Mouse (Mus musculus) embryonic facial prominence, embryonic 15.5 days (tissue): ENCODE data around the gene Ercc6. TPM values are rescaled to one million over a fixed set of nuclear protein-coding genes. Genes with fewer than 3 reads are reported as not detected.

ENCODE experiments used
- ATAC-seq: fragments of 200-750 bp; cut with Nextera tagmentation; 2 replicates; pipeline ENCODE4 v1.8.0; 2017; ENCODE audit warnings: low read depth, moderate TSS enrichment; ENCODE audit not compliant: insufficient number of reproducible peaks, low FRiP score, low TSS enrichment
- H3K27ac ChIP-seq: fragments of 300-500 bp; sonication (generic); replicated peaks from 2 replicates; pipeline ENCODE4 v1.5.1; 2015; ENCODE audit warnings: mild to moderate bottlenecking, inconsistent platforms
- H3K27me3 ChIP-seq: fragments of 300-500 bp; sonication (generic); 2 replicates; pipeline ENCODE4 v1.6.1; 2015; ENCODE audit warnings: inconsistent platforms
- H3K36me3 ChIP-seq: fragments of 300-500 bp; sonication (generic); 2 replicates; pipeline ENCODE4 v1.6.1; 2015; ENCODE audit warnings: mild to moderate bottlenecking, inconsistent platforms
- H3K4me1 ChIP-seq: fragments of 300-500 bp; sonication (generic); 2 replicates; pipeline ENCODE4 v1.6.1; 2015; ENCODE audit warnings: inconsistent platforms
- H3K4me2 ChIP-seq: fragments of 300-500 bp; sonication (generic); replicated peaks from 2 replicates; pipeline ENCODE4 v1.6.1; 2015; ENCODE audit warnings: mild to moderate bottlenecking, inconsistent platforms
- H3K4me3 ChIP-seq: fragments of 300-500 bp; sonication (generic); replicated peaks from 2 replicates; pipeline ENCODE4 v1.5.1; 2015; ENCODE audit warnings: mild to moderate bottlenecking, inconsistent platforms
- H3K9ac ChIP-seq: fragments of 300-500 bp; sonication (generic); 2 replicates; pipeline ENCODE4 v1.6.1; 2015; ENCODE audit warnings: inconsistent platforms
- H3K9me3 ChIP-seq: fragments of 300-500 bp; sonication (generic); replicated peaks from 2 replicates; pipeline ENCODE4 v1.6.1; 2016; ENCODE audit warnings: inconsistent platforms
- WGBS: fragments of 180-500 bp; shearing (Covaris S2); methylation state at CpG from one replicate; pipeline ENCODE4 v1.1.7; 2015; 5-methylcytosine and 5-hydroxymethylcytosine counted together
- polyA plus RNA-seq: library from polyadenylated mRNA; unstranded; fragments of >200 nt; fragmentation: Nextera tagmentation; extraction: Ambion mirVana; gene quantifications from 2 replicates; pipeline ENCODE4 v1.2.1, GENCODE M21; 2015

Ercc6 gene
- polyA plus RNA-seq, 1 experiment from 2014 or later = 23.0 TPM

GRCm38 (mm10) chr14:32578420-32578819 lies 65.1 kb downstream of the Ercc6 start:
- 83% methylated on average over 2 of the region's 2 CpGs for WGBS
- Histone ChIP-seq H3K9ac (no peak overlapping the region), H3K4me1 (no peaks in the 10 kb centered on the region), H3K4me3 (no peak overlapping the region), H3K27ac (no peak overlapping the region), H3K27me3 (no peaks in the 10 kb centered on the region), H3K4me2 (no peak overlapping the region), H3K36me3 (peaks cover 35% of the 10 kb centered on the region), H3K9me3 (no peaks in the 10 kb centered on the region)
- ATAC-seq = no peak

DNA sequence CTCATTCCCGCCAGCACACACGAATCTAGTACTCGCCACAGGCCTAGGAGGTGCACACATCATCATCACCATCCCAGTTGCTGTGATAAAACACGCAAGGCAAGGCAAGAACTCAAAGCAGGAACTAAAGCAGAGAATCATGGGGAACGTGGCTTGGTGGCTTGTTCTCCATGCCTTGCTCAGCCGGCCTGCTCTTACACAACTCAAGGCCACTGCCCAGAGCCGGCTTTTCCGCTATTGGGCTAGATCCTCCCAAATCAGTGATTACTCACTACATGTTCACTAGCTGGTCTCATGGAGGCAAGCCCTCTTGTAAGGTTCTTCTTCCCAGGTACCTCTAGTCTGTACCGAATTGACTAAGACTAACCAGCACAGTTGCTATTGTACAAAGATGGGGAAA lies 70.4 kb downstream of the Ercc6 start:
- 0 out of 2 replicates have a peak, but pooled peaks cover 2% of the 10 kb centered on the region for H3K36me3 ChIP-seq
- no peak overlapping the region for H3K27ac ChIP-seq
- no peak for ATAC-seq
- H3K9me3 ChIP-seq = no peaks in the 10 kb centered on the region
- H3K4me2 ChIP-seq = no peak overlapping the region
- no peak overlapping the region for H3K9ac ChIP-seq
- 86% methylated on average over 9 of the region's 9 CpGs for WGBS
- no peaks in the 10 kb centered on the region for H3K4me1 ChIP-seq
- H3K27me3 ChIP-seq = peaks cover 6% of the 10 kb centered on the region
- no peak overlapping the region for H3K4me3 ChIP-seq

- 0 out of 2 replicates have a peak, but pooled peaks have one; percentile 15 for ATAC-seq
- no peak overlapping the region for H3K9ac ChIP-seq
- H3K27ac ChIP-seq = no peak overlapping the region
- H3K4me2 ChIP-seq = no peak overlapping the region
- no peaks in the 10 kb centered on the region for H3K4me1 ChIP-seq
- peaks cover 14% of the 10 kb centered on the region for H3K27me3 ChIP-seq
- H3K9me3 ChIP-seq = no peaks in the 10 kb centered on the region
- H3K36me3 ChIP-seq = no peaks in the 10 kb centered on the region
- WGBS = 13% methylated on average over 10 of the region's 10 CpGs
- no peak overlapping the region for H3K4me3 ChIP-seq
These were observed 73.9 kb downstream of the Ercc6 start for GRCm38 (mm10) chr14:32587013-32587784.

GRCm38 (mm10) chr14:32590377-32590776 lies 77.1 kb downstream of the Ercc6 start:
- WGBS = 57% methylated on average over 3 of the region's 3 CpGs
- Histone ChIP-seq H3K4me2 (no peak overlapping the region), H3K27me3 (peaks cover 37% of the 10 kb centered on the region), H3K4me1 (no peaks in the 10 kb centered on the region), H3K36me3 (no peaks in the 10 kb centered on the region), H3K27ac (no peak overlapping the region), H3K9ac (no peak overlapping the region), H3K9me3 (no peaks in the 10 kb centered on the region), H3K4me3 (no peak overlapping the region)
- no peak for ATAC-seq

- Histone ChIP-seq H3K27ac (no peak overlapping the region), H3K4me1 (peaks cover 32% of the 10 kb centered on the region), H3K27me3 (peaks cover 92% of the 10 kb centered on the region), H3K9me3 (no peaks in the 10 kb centered on the region), H3K9ac (no peak overlapping the region), H3K4me3 (peak overlapping the region; percentile 24), H3K36me3 (no peaks in the 10 kb centered on the region), H3K4me2 (peak overlapping the region; percentile 43)
- WGBS = under 1% methylated on average over 78 of the region's 78 CpGs
- ATAC-seq = no peak; the same call in 1 of the 2 replicates
These were observed 84.2 kb downstream of the Ercc6 start for GRCm38 (mm10) chr14:32597232-32598231.

DNA sequence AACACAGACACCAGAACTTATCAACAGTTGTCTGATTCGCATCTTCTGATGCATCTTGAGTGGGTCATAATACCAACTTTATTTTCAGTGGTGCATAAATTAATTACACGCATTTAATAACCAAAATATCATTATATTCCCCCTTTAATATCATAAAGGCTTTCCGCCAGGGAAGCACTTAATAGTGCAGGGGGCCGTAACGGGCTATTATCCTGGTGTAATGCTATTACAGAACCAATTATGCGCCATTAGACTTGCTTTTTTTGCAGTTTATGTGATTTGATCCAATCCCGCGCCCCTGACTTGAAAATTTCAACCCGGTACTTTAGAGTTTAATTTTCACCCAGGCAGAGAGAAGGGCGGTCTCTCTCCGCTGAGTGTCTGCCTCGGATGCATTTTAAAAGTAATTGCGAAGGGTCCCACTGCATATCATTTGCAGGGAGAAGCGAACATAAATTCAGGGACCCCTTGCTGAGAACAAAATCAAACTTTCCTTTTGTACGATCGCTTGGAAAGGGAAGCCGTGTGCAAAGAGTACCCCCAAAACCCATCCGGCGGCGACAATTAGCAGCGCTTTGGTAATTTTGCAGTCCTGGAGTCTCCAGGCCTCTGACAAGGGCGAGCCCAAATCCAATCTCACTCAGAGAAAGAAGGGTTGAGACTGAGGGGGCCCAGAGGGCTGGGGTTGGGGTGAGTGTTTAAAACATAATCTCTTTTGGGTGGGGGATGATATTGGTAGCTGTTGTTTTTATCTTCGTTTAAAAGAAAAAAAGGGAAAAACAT lies 85.3 kb downstream of the Ercc6 start:
- H3K4me1 ChIP-seq = peaks cover 32% of the 10 kb centered on the region
- no peak for ATAC-seq
- H3K9me3 ChIP-seq = no peaks in the 10 kb centered on the region
- no peak overlapping the region for H3K27ac ChIP-seq
- H3K27me3 ChIP-seq = peaks cover 97% of the 10 kb centered on the region
- peak overlapping the region; percentile 24; the same call in 1 of the 2 replicates for H3K4me3 ChIP-seq
- no peaks in the 10 kb centered on the region for H3K36me3 ChIP-seq
- H3K9ac ChIP-seq = no peak overlapping the region
- WGBS = 6% methylated on average over 23 of the region's 23 CpGs
- no peak overlapping the region; the same call in 1 of the 2 replicates for H3K4me2 ChIP-seq

DNA sequence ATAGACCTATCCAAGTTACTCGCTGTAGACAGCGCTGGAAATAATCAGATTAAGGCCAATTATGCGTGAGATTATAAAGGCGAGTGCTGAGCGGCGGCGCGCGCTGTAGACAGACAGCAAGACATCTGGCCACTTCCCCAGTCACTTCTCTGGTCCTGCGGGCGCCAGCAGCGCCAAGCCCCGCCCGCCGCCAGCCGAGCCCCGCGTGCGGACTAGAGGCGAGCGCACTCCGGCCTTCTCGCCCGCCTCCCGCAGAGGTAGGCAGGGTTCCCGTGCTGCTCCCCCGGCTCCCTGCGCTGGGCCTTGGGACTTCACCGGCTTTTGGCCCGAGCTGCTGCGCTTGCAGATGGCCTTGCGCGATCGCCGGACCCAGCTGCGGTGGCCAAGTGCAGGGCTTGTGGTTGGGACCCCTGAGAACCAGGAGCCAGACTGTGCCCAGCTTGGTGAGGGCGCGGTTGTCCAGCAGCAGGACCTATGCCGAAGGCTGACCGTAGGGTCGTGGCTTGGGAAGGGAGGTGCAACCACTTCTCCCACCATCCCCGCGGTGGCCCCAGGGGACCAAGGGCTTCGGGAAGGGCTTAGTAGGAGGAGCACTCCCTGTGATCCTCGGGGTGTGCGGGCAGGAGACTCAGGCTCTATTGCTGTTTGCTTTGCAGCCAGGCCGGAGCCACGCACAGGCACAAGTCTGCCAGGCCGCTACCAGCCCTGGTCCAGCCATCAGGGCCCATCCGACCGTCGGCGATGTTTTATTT lies 86.1 kb downstream of the Ercc6 start, which contains the start of gene Prrxl1:
Prrxl1 (plus strand) TSS at position 118 of the 752 bp plus-strand sequence.
- 1% methylated on average over 53 of the region's 53 CpGs for WGBS
- Histone ChIP-seq H3K27ac (no peak within 1 kb of the TSS), H3K4me2 (peak within 1 kb of the TSS; percentile 46), H3K9me3 (no peaks in the 10 kb centered on the region), H3K4me3 (peak within 1 kb of the TSS; percentile 32), H3K36me3 (no peaks in the 10 kb centered on the region), H3K27me3 (peaks cover 97% of the 10 kb centered on the region), H3K9ac (no peak within 1 kb of the TSS), H3K4me1 (peaks cover 32% of the 10 kb centered on the region)
- ATAC-seq = no peak

- WGBS = 5% methylated on average over 16 of the region's 16 CpGs
- Histone ChIP-seq H3K4me1 (peaks cover 32% of the 10 kb centered on the region), H3K27me3 (peaks cover 91% of the 10 kb centered on the region), H3K36me3 (no peaks in the 10 kb centered on the region), H3K9ac (no peak overlapping the region), H3K4me3 (no peak overlapping the region), H3K4me2 (no peak overlapping the region), H3K27ac (no peak overlapping the region), H3K9me3 (no peaks in the 10 kb centered on the region)
- ATAC-seq = no peak
These were observed 86.8 kb downstream of the Ercc6 start for GRCm38 (mm10) chr14:32600110-32600509.

GRCm38 (mm10) chr14:32605508-32605907 lies 92.2 kb downstream of the Ercc6 start:
- Histone ChIP-seq H3K36me3 (no peaks in the 10 kb centered on the region), H3K27me3 (peaks cover 52% of the 10 kb centered on the region), H3K4me2 (no peak overlapping the region), H3K4me3 (no peak overlapping the region), H3K9me3 (no peaks in the 10 kb centered on the region), H3K27ac (no peak overlapping the region), H3K9ac (no peak overlapping the region), H3K4me1 (no peaks in the 10 kb centered on the region)
- ATAC-seq = no peak
- WGBS = 49% methylated on average over 15 of the region's 15 CpGs

DNA sequence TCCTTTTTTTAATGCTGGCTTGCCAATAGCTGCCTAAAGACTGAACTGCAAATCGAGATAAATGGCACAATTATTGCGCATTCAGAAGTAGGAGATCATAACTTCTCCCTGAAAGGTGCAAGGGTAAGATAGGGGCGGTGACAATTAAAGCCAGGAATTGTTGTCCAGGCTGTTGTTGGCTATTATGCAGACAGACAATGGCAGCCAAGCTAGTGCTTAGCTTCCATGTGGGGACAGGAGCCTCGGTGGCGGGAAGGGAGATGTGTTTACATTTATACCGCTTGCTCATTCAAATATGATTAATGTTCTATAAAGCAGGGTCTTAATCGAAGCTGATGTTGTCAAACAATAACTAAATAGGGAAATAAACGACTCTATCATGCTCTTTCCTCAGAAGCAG lies 93.0 kb downstream of the Ercc6 start:
- H3K27me3 ChIP-seq = peaks cover 44% of the 10 kb centered on the region
- H3K9ac ChIP-seq = no peak overlapping the region
- H3K4me1 ChIP-seq = no peaks in the 10 kb centered on the region

More for the DNA sequence above, 93.0 kb downstream of the Ercc6 start:
- Histone ChIP-seq H3K4me2 (no peak overlapping the region), H3K4me3 (no peak overlapping the region), H3K9me3 (no peaks in the 10 kb centered on the region), H3K36me3 (no peaks in the 10 kb centered on the region), H3K27ac (no peak overlapping the region)
- WGBS = 77% methylated on average over 8 of the region's 8 CpGs
- no peak for ATAC-seq
